Mouse (Mus musculus): ENCODE measurements around the gene Rph3al.
A peak's percentile ranks its signal among the peaks of the same experiment; 100 is the strongest.

Rph3al gene

GRCm38 (mm10) chr11:75950459-75950858, 12.2 kb upstream of the Rph3al start:
- no peak for DNase-seq (ENCODE audit: low spot score in 2 of 2)

DNA sequence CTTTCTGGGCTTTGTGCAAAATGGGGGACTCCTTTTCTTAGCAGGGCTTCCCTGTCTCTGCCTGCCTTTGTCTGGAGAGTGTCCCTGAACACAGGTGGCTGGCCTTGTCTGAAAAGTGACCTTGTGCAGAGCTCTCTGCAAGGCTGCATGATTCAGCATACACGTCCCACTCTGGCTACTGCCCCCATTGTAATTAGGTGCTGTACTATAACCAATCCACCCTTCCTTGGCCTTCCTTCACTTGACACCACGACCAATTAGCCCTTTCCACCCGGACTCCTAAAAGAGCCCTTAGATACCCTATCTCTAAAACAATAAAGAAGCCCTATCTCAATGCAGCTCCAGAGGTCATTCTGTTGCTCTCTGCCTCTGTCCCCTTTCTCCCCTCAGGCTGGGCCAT, 10.6 kb upstream of the Rph3al start:
- no peak for DNase-seq (ENCODE audit: low spot score in 2 of 2)

DNA sequence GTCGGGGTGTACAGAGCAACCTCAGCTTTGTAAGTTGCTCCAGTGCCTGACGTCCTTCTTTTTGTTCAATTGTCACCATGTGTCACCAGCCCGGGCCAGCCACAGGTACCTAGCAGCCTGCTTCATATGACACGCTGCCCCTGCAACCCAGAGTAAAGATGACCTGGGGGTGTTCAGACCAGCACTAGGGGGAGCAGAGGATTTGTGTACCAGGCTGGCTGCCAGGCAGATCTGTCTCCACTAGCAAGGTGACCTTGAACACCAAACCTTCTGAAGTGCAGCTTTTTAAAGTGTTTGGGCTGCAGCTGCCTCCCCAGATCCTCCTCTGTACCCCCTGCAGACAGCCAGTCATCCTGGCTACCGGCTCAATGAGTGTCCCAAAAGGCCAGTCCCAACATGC, 9.0 kb upstream of the Rph3al start:
- no peak for DNase-seq (ENCODE audit: low spot score in 2 of 2)

GRCm38 (mm10) chr11:75945805-75946450, 7.7 kb upstream of the Rph3al start:
- DNase-seq (ENCODE audit: low spot score in 2 of 2) = no peak

GRCm38 (mm10) chr11:75937370-75937871, 808 bp downstream of the Rph3al start:
- DNase-seq (ENCODE audit: low spot score in 2 of 2) = peak in 1 of 2 experiments; percentile 34

DNA sequence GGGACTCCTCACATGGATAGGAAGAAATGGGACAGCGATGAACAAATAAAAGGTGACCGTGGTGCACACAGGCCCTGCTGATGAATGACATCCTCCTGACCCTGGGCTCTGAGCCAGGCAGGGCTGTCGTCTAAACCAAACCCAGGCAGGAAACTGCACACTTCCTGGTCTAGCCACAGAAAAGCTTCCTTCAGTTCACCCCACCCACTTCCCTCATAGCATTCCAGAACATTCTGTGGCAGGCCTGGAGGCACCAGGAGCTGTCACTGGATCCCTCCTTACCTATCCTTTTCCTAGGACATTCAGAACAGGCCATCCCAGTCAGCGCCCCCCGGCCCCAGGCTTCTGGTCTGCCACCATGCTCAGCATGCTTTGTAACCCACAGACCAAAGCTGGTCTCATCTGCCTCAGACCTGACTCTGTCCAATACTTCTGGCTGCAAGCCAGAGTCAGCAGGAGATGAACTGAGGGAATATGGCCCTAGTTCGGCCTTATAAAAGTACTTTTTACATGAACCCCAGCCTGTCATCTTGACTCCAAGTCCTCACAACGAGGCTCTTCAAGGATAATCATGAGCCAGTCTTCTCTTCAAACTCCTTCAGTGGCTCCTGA, 2.3 kb downstream of the Rph3al start:
- no peak for DNase-seq (ENCODE audit: low spot score in 2 of 2)

- DNase-seq (ENCODE audit: low spot score in 2 of 2) = no peak
These were observed 3.8 kb downstream of the Rph3al start for GRCm38 (mm10) chr11:75934425-75934824.

- no peak for DNase-seq (ENCODE audit: low spot score in 2 of 2)
These were observed 4.9 kb downstream of the Rph3al start for GRCm38 (mm10) chr11:75933371-75933770.

DNA sequence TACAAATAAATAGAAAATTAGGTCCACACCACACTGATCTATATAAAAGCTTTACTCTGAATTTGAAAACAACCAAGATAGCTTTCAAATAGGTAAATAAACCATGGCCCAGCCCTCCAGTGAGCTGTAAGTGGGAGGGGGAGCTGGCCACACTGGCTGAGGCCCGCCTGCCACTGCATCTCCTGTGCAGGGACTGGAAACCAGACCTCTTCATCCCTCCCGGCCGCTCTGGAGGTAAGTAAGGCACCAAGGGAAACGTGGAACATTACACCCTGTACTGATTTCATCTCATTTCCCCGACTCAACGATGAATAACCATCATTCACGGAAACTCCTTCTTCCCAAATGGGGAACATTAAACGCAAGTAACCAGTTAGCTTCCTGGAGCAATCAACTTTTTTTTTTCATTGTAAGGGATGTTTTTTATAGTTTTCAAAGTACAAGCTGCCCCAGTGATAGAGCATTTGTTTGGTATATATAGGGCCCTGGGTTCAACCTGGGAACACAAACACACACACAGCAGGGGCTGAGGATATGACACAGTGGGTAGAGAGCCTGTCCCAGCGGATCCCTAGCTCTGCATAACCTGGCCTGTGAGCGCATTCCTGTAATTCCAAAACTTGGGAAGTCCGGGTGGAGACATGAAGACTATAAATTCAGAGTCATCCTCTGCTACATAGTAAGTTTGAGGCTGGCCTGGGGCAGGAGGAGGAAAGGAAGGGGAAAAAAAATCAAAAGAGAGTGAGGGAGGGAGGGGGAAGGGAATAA, 7.1 kb downstream of the Rph3al start:
- no peak for DNase-seq (ENCODE audit: low spot score in 2 of 2)

DNA sequence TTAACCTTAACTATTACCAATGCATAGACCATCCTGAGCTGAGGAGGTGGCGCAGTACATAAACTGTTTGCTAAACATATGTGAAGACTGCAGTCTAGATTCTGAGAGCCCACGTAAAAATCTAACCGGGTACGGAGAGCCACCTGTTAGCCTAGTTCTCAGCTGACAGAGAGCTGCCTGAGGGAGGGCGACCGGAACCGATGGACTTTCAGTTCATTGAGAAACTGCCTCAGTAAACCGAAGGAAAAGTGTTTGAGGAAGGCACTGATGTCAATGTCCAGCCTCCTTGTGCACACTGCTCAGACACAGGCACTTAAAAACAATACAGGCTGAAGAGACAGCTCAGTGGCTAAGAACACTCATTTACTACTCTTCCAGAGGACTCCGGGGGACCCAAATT, 8.0 kb downstream of the Rph3al start:
- no peak for DNase-seq (ENCODE audit: low spot score in 2 of 2)

DNA sequence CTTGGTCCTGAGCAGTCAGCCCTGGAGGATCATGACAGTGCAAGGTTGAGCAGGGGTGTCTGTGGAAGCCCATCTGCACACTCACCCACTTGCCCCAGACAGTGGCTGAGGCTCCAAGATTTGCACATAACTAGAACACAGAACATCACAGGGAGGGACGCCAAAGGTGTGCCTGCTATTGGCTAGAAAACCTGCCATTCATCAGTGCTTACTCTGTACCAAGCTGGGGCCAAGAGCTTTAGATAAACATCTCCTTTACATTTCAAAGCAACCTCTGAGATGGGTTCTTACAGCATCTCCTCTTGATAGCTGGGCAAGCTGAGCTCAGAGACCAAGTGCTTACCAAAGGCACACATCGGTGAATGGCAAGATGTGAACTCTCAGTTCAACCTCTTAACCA, 10.3 kb downstream of the Rph3al start:
- no peak for DNase-seq (ENCODE audit: low spot score in 2 of 2)

DNA sequence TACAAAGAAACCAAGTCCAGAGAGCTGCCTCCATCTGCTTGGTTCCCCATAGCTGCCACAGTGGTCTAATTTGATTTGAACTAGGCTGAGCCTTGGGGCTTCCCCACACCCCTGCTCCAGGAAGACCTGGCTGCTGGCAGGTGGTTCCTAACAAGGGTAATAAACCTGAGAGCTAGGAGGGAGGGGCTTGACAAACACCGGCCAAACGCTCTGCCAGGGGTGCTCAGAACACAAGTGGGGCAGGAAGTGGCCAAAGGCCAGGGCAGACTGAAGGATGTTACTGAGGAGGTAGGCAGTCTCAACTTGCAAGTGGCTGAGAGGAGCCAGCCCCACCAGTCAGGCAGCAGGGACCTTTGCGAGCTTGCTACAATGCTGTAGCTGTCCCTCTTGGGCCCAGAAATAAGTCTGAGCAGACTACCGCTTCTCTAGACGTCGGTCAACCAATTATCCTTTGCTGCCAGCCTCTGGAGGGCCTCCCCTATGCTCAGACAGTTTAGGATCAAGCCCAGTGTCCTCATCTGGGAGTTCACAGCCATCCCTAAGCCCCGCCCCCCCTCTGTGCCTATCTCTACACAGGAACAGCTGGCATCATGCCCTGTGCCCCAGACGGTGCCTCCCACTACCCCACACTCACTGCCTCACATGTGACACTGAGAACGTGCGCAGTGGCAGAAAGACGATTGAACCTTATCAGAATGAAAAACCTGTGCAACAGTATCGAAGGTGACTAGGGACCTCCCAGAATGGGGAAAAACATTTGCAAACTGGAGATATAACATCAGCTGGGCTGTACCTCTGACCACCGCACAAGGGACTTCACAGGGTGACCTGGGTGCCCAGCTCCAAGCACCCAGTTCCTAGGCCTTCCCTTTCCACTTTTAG, 11.6 kb downstream of the Rph3al start:
- peak in 1 of 2 experiments; percentile 16 for DNase-seq (ENCODE audit: low spot score in 2 of 2)

DNA sequence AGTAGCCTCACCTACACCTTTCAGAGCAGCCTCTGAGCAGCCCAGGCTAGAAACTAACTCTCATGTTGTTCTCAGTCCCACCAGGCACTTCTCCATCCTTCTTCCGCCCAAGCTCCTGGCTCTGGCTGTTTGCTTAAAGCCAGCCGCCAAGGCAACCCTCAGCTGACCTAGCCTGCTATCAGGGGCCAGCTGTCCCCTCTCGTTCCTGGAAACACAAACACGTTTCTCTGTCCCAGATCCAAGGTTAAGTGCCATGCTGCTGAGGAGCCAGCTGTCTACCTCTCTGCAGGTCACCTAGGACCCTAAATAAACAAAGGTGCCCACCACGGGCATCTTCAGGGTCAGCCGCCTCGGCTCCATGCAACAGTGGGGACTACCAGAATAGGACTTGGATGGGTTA, 12.4 kb downstream of the Rph3al start:
- peak in 1 of 2 experiments; percentile 19 for DNase-seq (ENCODE audit: low spot score in 2 of 2)

GRCm38 (mm10) chr11:75922741-75923140, 15.5 kb downstream of the Rph3al start:
- DNase-seq (ENCODE audit: low spot score in 2 of 2) = no peak

- no peak for DNase-seq (ENCODE audit: low spot score in 2 of 2)
These were observed 19.1 kb downstream of the Rph3al start for GRCm38 (mm10) chr11:75919139-75919538.

DNA sequence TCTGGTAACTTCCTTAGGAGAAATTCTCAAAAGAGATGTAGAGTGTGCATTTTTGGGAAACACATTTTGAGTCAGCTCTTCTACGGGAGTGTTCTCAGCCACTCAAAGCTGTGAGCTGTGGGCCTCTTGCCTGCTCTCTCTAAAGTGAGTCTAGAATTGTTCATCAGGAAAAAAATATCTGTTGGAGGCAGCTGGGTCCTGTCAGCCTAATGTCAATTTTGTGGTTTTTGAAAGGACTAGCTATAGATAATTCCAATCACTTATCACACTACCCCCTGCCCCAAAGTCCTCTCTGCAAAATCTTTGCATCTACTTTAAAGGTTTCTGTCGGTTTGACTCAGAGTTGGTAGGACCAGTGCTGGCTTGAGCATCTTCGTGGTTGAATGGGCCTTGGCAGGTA, 20.9 kb downstream of the Rph3al start:
- DNase-seq (ENCODE audit: low spot score in 2 of 2) = no peak

GRCm38 (mm10) chr11:75913953-75914352, 24.3 kb downstream of the Rph3al start:
- no peak for DNase-seq (ENCODE audit: low spot score in 2 of 2)

DNA sequence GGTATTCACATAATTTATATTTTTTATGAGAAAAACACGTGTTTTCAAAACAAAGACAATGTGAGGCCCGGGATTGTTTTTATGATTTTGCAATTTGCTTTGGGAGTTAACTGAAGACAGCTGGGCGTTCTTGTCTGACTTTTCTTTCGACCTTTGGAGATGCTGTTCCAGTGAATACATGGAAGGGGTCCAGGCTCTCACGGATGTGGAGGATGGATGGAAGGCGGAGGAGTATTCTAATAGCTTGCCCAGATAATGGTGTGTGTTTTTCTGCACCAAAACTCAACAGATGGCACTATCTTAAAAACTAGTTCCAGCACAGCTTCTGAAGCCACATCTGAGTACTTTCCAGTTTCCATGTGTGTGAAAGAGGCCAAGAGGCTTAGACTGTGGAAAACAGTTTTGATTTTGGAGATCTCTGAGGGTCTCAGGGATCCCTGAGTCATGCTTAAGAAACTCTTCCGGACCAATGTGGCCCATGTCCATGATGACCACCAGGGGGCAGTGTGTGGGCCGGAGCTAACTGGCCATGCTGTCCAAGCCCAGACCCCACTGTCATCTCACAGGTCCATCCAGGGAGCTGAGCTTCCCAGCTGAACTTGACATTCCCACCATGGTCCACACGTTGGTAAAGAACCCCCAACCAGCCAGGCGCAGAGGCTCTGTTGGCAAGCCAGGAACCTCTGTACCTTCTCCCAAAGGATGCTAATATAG, 25.1 kb downstream of the Rph3al start:
- peak in 1 of 2 experiments; percentile 58 for DNase-seq (ENCODE audit: low spot score in 2 of 2)

- no peak for DNase-seq (ENCODE audit: low spot score in 2 of 2)
These were observed 26.3 kb downstream of the Rph3al start for GRCm38 (mm10) chr11:75911962-75912361.

DNA sequence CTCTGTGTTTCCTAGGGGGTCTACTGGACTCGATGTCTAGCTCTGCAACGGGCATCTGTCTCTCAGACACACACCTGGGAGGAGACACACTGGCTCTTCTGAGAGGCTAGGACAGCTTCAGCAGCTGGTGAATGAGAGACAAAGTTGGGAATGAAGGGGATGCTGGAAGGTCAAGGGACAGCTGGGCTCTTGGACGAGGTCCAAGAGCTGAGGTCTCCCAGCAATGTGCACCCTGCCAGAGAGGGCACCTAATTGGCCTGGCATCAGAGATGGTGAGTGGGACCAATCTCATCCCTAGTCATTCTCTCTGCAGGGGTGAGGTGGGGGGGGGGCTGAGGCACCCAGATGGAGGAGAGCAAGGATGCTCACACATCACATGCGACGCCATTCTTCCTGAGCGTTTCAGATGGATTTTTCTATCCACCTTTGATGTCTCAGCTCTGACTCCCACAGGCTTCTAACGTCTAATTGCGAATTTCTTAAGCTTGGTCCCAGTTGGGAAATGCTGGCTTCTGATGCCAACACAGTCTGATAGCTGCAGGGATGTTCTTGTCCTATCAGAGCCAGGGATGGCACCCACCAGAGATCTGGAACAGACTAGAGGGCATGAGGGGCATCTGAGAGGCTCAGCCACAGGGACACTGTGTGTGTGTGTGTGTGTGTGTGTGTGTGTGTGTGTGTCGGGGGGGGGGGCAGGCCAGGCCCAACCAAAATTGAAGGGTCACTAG, 28.4 kb downstream of the Rph3al start:
- no peak for DNase-seq (ENCODE audit: low spot score in 2 of 2)

All from cerebellum, postnatal 4 days (tissue).